Mouse (Mus musculus) liver, embryonic 13.5 days (tissue): ENCODE measurements around the gene Mical3. TPM values are rescaled to one million over a fixed set of nuclear protein-coding genes. Genes with fewer than 3 reads are reported as not detected.
A peak's percentile ranks its signal among the peaks of the same experiment; 100 is the strongest.

Experiments used
- ATAC-seq: fragments of 200-750 bp; cut with Nextera tagmentation; 2 replicates; pipeline ENCODE4 v1.8.0; 2017; ENCODE audit warnings: low read depth, mild to moderate bottlenecking, moderate number of reproducible peaks, moderate library complexity
- DNase-seq: peaks from one replicate; pipeline ENCODE4 v3.0.0; 2022
- H3K27ac ChIP-seq: fragments of 300-500 bp; sonication (generic); 2 replicates; pipeline ENCODE4 v1.5.1; 2015; ENCODE audit warnings: moderate library complexity, mild to moderate bottlenecking, inconsistent platforms
- H3K27me3 ChIP-seq: fragments of 300-500 bp; sonication (generic); 2 replicates; pipeline ENCODE4 v1.6.1; 2015; ENCODE audit warnings: mild to moderate bottlenecking, inconsistent platforms
- H3K36me3 ChIP-seq: fragments of 300-500 bp; sonication (generic); 2 replicates; pipeline ENCODE4 v1.6.1; 2015; ENCODE audit warnings: mild to moderate bottlenecking, inconsistent platforms
- H3K4me1 ChIP-seq: fragments of 300-500 bp; sonication (generic); replicated peaks from 2 replicates; pipeline ENCODE4 v1.6.1; 2015; ENCODE audit warnings: inconsistent platforms
- H3K4me2 ChIP-seq: fragments of 300-500 bp; sonication (generic); 2 replicates; pipeline ENCODE4 v1.6.1; 2015; ENCODE audit warnings: inconsistent platforms, mild to moderate bottlenecking, moderate library complexity
- H3K4me3 ChIP-seq: fragments of 300-500 bp; sonication (generic); replicated peaks from 2 replicates; pipeline ENCODE4 v1.5.1; 2015; ENCODE audit warnings: mild to moderate bottlenecking, inconsistent platforms
- H3K9ac ChIP-seq: fragments of 300-500 bp; sonication (generic); 2 replicates; pipeline ENCODE4 v1.6.1; 2015; ENCODE audit warnings: mild to moderate bottlenecking, inconsistent platforms
- H3K9me3 ChIP-seq: fragments of 300-500 bp; sonication (generic); replicated peaks from 2 replicates; pipeline ENCODE4 v1.6.1; 2016; ENCODE audit warnings: inconsistent platforms
- WGBS: fragments of 180-500 bp; shearing (Covaris S2); methylation state at CpG from one replicate; pipeline ENCODE4 v1.1.7; 2015; ENCODE audit not compliant: insufficient replicate concordance; 5-methylcytosine and 5-hydroxymethylcytosine counted together
- polyA plus RNA-seq: library from polyadenylated mRNA; unstranded; fragments of >200 nt; fragmentation: Nextera tagmentation; extraction: Ambion mirVana; gene quantifications from 2 replicates; pipeline ENCODE4 v1.2.1, GENCODE M21; 2015

Mical3 gene
- polyA plus RNA-seq, 1 experiment from 2014 or later = 9.9 TPM

- Histone ChIP-seq H3K4me3 (no peak overlapping the region), H3K9me3 (no peaks in the 10 kb centered on the region), H3K36me3 (no peaks in the 10 kb centered on the region), H3K4me1 (peaks cover 26% of the 10 kb centered on the region), H3K27me3 (no peaks in the 10 kb centered on the region), H3K9ac (no peak overlapping the region), H3K4me2 (no peak overlapping the region), H3K27ac (no peak overlapping the region)
- WGBS = 63% methylated on average over 12 of the region's 12 CpGs
- DNase-seq (no peak), ATAC-seq (no peak)
Measured at GRCm38 (mm10) chr6:121162616-121163015, 31.8 kb upstream of the Mical3 start.

- Histone ChIP-seq H3K9me3 (no peaks in the 10 kb centered on the region), H3K27me3 (no peaks in the 10 kb centered on the region), H3K36me3 (no peaks in the 10 kb centered on the region), H3K9ac (no peak overlapping the region), H3K4me1 (peaks cover 19% of the 10 kb centered on the region), H3K4me2 (no peak overlapping the region), H3K27ac (no peak overlapping the region), H3K4me3 (no peak overlapping the region)
- WGBS = 41% methylated on average over 6 of the region's 6 CpGs
- ATAC-seq (no peak), DNase-seq (no peak)
Measured at GRCm38 (mm10) chr6:121160126-121160525, 29.3 kb upstream of the Mical3 start.

DNA sequence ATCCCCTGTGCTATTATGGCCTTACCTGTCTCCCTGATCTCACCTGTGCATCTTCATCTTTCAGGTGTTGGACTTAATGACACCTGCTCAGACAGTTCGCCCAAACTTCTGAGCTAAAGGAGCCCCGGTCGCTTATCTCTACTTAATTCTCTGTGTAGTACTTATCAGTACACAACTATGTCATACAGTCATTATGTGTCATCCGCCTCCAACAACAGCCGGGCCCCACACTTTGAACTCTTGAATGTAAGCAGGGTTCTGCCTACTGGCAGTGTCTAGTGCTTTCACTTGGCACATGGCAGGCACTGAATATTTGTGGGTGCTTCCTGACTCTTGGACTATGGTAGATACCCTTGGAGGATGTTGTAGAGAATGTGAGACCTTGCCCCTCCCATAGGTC is 28.8 kb upstream of the Mical3 start:
- no peak overlapping the region for H3K4me3 ChIP-seq
- no peaks in the 10 kb centered on the region for H3K36me3 ChIP-seq
- WGBS = 39% methylated on average over 5 of the region's 5 CpGs
- H3K4me2 ChIP-seq = no peak overlapping the region
- no peaks in the 10 kb centered on the region for H3K27me3 ChIP-seq
- no peaks in the 10 kb centered on the region for H3K9me3 ChIP-seq
- peaks cover 19% of the 10 kb centered on the region for H3K4me1 ChIP-seq
- ATAC-seq (no peak), DNase-seq (no peak)
- H3K27ac ChIP-seq = no peak overlapping the region
- H3K9ac ChIP-seq = no peak overlapping the region

- H3K4me3 ChIP-seq = no peak overlapping the region
- H3K36me3 ChIP-seq = no peaks in the 10 kb centered on the region
- ATAC-seq (no peak), DNase-seq (no peak)
- H3K9ac ChIP-seq = no peak overlapping the region
- peaks cover 20% of the 10 kb centered on the region for H3K4me1 ChIP-seq
- no peak overlapping the region for H3K4me2 ChIP-seq
- 58% methylated on average over 2 of the region's 2 CpGs for whole genome bisulfite sequencing
- no peak overlapping the region for H3K27ac ChIP-seq
- H3K27me3 ChIP-seq = 0 out of 2 replicates have a peak, but pooled peaks cover 3% of the 10 kb centered on the region
- H3K9me3 ChIP-seq = no peaks in the 10 kb centered on the region
Measured at GRCm38 (mm10) chr6:121156030-121156429, 25.2 kb upstream of the Mical3 start.

GRCm38 (mm10) chr6:121154451-121155300 is 23.9 kb upstream of the Mical3 start:
- WGBS = 81% methylated on average over 16 of the region's 16 CpGs
- Histone ChIP-seq H3K27ac (no peak overlapping the region), H3K9ac (no peak overlapping the region), H3K4me2 (no peak overlapping the region), H3K9me3 (no peaks in the 10 kb centered on the region), H3K36me3 (no peaks in the 10 kb centered on the region), H3K27me3 (0 out of 2 replicates have a peak, but pooled peaks cover 3% of the 10 kb centered on the region), H3K4me3 (no peak overlapping the region), H3K4me1 (peaks cover 10% of the 10 kb centered on the region)
- ATAC-seq (no peak), DNase-seq (no peak)

GRCm38 (mm10) chr6:121153177-121153576 is 22.4 kb upstream of the Mical3 start:
- Histone ChIP-seq H3K27me3 (0 out of 2 replicates have a peak, but pooled peaks cover 3% of the 10 kb centered on the region), H3K9me3 (no peaks in the 10 kb centered on the region), H3K4me3 (no peak overlapping the region), H3K36me3 (no peaks in the 10 kb centered on the region), H3K4me2 (no peak overlapping the region), H3K9ac (no peak overlapping the region), H3K27ac (no peak overlapping the region), H3K4me1 (0 out of 2 replicates have a peak, but pooled peaks cover 7% of the 10 kb centered on the region)
- DNase-seq = no peak
- ATAC-seq = no peak
- 62% methylated on average over 8 of the region's 8 CpGs for WGBS

DNA sequence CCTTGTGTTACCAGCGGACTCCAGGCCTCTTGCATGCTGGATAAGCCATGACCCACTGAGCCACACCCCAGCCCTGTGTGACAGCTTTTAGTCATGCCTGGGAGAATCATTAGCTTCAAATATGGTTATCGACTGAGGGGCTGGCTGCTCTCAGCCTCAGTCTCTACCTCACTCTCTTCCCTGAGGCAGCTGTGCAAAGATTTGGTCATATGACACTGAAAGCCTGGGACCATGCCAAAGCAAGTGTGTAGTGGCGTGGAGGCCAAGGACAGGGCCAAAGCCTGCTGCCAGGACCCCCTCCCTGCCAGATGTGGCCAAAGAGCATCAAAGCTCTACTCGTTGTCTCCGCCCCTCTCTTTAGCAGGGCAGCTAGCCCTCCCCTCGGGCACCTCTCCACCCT is 20.9 kb upstream of the Mical3 start:
- ATAC-seq = peak; percentile 68
- H3K27me3 ChIP-seq = 0 out of 2 replicates have a peak, but pooled peaks cover 3% of the 10 kb centered on the region
- no peak overlapping the region for H3K4me3 ChIP-seq
- WGBS = 63% methylated on average over 6 of the region's 6 CpGs
- H3K4me1 ChIP-seq = 0 out of 2 replicates have a peak, but pooled peaks cover 7% of the 10 kb centered on the region
- no peak for DNase-seq
- no peak overlapping the region for H3K27ac ChIP-seq
- no peak overlapping the region for H3K4me2 ChIP-seq
- H3K36me3 ChIP-seq = no peaks in the 10 kb centered on the region
- no peaks in the 10 kb centered on the region for H3K9me3 ChIP-seq
- H3K9ac ChIP-seq = no peak overlapping the region

DNA sequence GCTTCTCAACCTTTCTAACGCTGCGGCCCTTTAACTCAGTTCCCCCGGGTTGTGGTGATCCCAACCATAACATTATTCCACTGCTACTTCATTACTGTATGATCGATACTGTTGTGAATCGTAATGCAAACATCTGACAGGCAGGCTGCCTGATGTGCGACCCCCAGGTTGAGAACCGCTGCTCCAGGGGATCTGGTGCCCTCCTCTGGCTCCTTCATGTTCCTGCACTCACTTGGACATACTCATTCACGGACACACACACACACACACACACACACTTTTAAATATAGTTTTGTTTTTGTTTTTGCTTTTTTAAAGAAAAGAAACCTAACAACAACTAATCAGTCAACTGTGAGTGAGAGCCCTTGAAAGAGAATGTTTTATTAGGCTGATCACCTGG is 19.3 kb upstream of the Mical3 start:
- no peak overlapping the region for H3K4me3 ChIP-seq
- H3K36me3 ChIP-seq = no peaks in the 10 kb centered on the region
- no peak overlapping the region for H3K4me2 ChIP-seq
- no peaks in the 10 kb centered on the region for H3K9me3 ChIP-seq
- DNase-seq = no peak
- H3K9ac ChIP-seq = no peak overlapping the region
- 80% methylated on average over 8 of the region's 8 CpGs for WGBS
- peaks cover 8% of the 10 kb centered on the region for H3K4me1 ChIP-seq
- H3K27ac ChIP-seq = no peak overlapping the region
- no peak for ATAC-seq
- 0 out of 2 replicates have a peak, but pooled peaks cover 3% of the 10 kb centered on the region for H3K27me3 ChIP-seq

- Histone ChIP-seq H3K4me3 (no peak overlapping the region), H3K27ac (no peak overlapping the region), H3K27me3 (0 out of 2 replicates have a peak, but pooled peaks cover 3% of the 10 kb centered on the region), H3K9ac (no peak overlapping the region), H3K4me1 (peaks cover 15% of the 10 kb centered on the region), H3K4me2 (no peak overlapping the region), H3K36me3 (no peaks in the 10 kb centered on the region), H3K9me3 (no peaks in the 10 kb centered on the region)
- ATAC-seq = no peak
- WGBS = 29% methylated on average over 3 of the region's 3 CpGs
- DNase-seq = no peak
Measured at GRCm38 (mm10) chr6:121149420-121149819, 18.6 kb upstream of the Mical3 start.

- H3K4me2 ChIP-seq = no peak overlapping the region
- H3K4me3 ChIP-seq = no peak overlapping the region
- no peaks in the 10 kb centered on the region for H3K9me3 ChIP-seq
- H3K27me3 ChIP-seq = 0 out of 2 replicates have a peak, but pooled peaks cover 3% of the 10 kb centered on the region
- no peak overlapping the region for H3K9ac ChIP-seq
- no peak overlapping the region for H3K27ac ChIP-seq
- WGBS = 30% methylated on average over 3 of the region's 3 CpGs
- H3K4me1 ChIP-seq = peaks cover 18% of the 10 kb centered on the region
- no peak for DNase-seq
- ATAC-seq = no peak
- no peaks in the 10 kb centered on the region for H3K36me3 ChIP-seq
Measured at GRCm38 (mm10) chr6:121148360-121148759, 17.6 kb upstream of the Mical3 start.

- no peak overlapping the region for H3K4me3 ChIP-seq
- no peak overlapping the region for H3K4me2 ChIP-seq
- no peak for DNase-seq
- no peak overlapping the region for H3K9ac ChIP-seq
- no peak overlapping the region for H3K27ac ChIP-seq
- 23% methylated on average over 4 of the region's 4 CpGs for WGBS
- no peaks in the 10 kb centered on the region for H3K9me3 ChIP-seq
- peaks cover 21% of the 10 kb centered on the region for H3K4me1 ChIP-seq
- ATAC-seq = no peak
- H3K36me3 ChIP-seq = no peaks in the 10 kb centered on the region
- H3K27me3 ChIP-seq = 0 out of 2 replicates have a peak, but pooled peaks cover 3% of the 10 kb centered on the region
Measured at GRCm38 (mm10) chr6:121146798-121147197, 16.0 kb upstream of the Mical3 start.

DNA sequence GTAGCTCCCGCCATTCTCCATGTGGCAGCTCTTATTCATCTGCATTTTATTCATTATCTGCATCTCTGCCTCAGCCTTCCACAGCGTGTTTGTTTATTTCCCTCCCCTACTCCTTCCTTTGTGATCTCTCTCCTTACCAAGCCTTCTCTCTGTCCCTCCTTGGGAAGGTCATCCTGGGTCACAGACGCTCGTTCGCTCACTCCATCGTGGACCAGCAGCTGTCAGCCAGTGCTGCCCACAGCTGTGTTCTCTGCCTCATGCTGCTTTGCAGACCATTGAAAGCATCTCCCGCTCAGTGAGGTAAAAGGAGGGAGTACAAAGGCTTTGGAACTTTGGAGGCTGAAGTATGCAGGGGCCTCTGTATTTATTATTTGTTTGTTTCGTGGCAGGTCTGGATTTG is 15.1 kb upstream of the Mical3 start:
- DNase-seq (no peak), ATAC-seq (no peak)
- Histone ChIP-seq H3K4me3 (no peak overlapping the region), H3K4me2 (no peak overlapping the region), H3K9ac (no peak overlapping the region), H3K27me3 (peaks cover 7% of the 10 kb centered on the region; the same call in 1 of the 2 replicates), H3K4me1 (peaks cover 17% of the 10 kb centered on the region), H3K36me3 (no peaks in the 10 kb centered on the region), H3K9me3 (no peaks in the 10 kb centered on the region), H3K27ac (no peak overlapping the region)
- WGBS = 69% methylated on average over 8 of the region's 8 CpGs
